Mouse (Mus musculus): Measurements from ENCODE around the gene BC025920. TPM values are rescaled to one million over a fixed set of nuclear protein-coding genes. Genes with fewer than 3 reads are reported as not detected.
"Not testable (repeated sequence)": the region's sequence is repeated elsewhere in the genome, so short reads cannot be mapped to it uniquely, and the experiment has no call there.

BC025920 gene
- polyA plus RNA-seq, 1 experiment from 2014 or later = 2.9 TPM

GRCm38 (mm10) chr10:81636338-81636737, 30.3 kb downstream of the BC025920 start:
- no peaks in the 10 kb centered on the region for H3K36me3 ChIP-seq
- H3K9me3 ChIP-seq = no peaks in the 10 kb centered on the region
- H3K27ac ChIP-seq = no peak overlapping the region
- no peak overlapping the region for H3K9ac ChIP-seq (replicated peaks)
- H3K27me3 ChIP-seq = peaks cover 19% of the 10 kb centered on the region; the same call in 1 of the 2 replicates
- no peak overlapping the region for H3K4me3 ChIP-seq (replicated peaks)
- WGBS = 17% methylated on average over 8 of the region's 8 CpGs
- H3K4me1 ChIP-seq (replicated peaks) = peaks cover 21% of the 10 kb centered on the region
- H3K4me2 ChIP-seq (replicated peaks) = no peak overlapping the region
- ATAC-seq = no peak

- Histone ChIP-seq H3K27me3 (peaks cover 16% of the 10 kb centered on the region; the same call in 1 of the 2 replicates), H3K9me3 (no peaks in the 10 kb centered on the region), H3K36me3 (no peaks in the 10 kb centered on the region), H3K9ac (replicated peaks) (0 out of 2 replicates have a peak overlapping the region, but pooled peaks have one; percentile 26), H3K4me2 (replicated peaks) (no peak overlapping the region), H3K27ac (no peak overlapping the region), H3K4me1 (replicated peaks) (peaks cover 34% of the 10 kb centered on the region), H3K4me3 (replicated peaks) (no peak overlapping the region)
- 82% methylated on average over 6 of the region's 6 CpGs for WGBS
- ATAC-seq = no peak
These were observed 32.0 kb downstream of the BC025920 start for GRCm38 (mm10) chr10:81638101-81638500.

- not testable (repeated sequence) for H3K27ac ChIP-seq; H3K4me3 ChIP-seq (replicated peaks); H3K9ac ChIP-seq (replicated peaks); H3K9me3 ChIP-seq; ATAC-seq; H3K4me2 ChIP-seq (replicated peaks); H3K27me3 ChIP-seq; H3K36me3 ChIP-seq
- peaks cover 29% of the 10 kb centered on the region for H3K4me1 ChIP-seq (replicated peaks)
- WGBS = 36% methylated on average over 4 of the region's 4 CpGs
These were observed 34.8 kb downstream of the BC025920 start for GRCm38 (mm10) chr10:81640825-81641224.

GRCm38 (mm10) chr10:81641566-81641965, 35.5 kb downstream of the BC025920 start:
- no peak overlapping the region; the same call in 1 of the 2 replicates for H3K4me3 ChIP-seq (replicated peaks)
- no peak overlapping the region for H3K27ac ChIP-seq
- peak overlapping the region; percentile 95 for H3K9ac ChIP-seq (replicated peaks)
- no peak for ATAC-seq
- 0 out of 2 replicates have a peak, but pooled peaks cover under 1% of the 10 kb centered on the region for H3K27me3 ChIP-seq
- 86% methylated on average over 2 of the region's 2 CpGs for WGBS
- H3K36me3 ChIP-seq = no peaks in the 10 kb centered on the region
- H3K4me2 ChIP-seq (replicated peaks) = peak overlapping the region; percentile 92; the same call in 1 of the 2 replicates
- H3K9me3 ChIP-seq = no peaks in the 10 kb centered on the region
- peaks cover 29% of the 10 kb centered on the region for H3K4me1 ChIP-seq (replicated peaks)

- ATAC-seq = no peak
- peak overlapping the region; percentile 92 for H3K4me2 ChIP-seq (replicated peaks)
- H3K27me3 ChIP-seq = 0 out of 2 replicates have a peak, but pooled peaks cover 3% of the 10 kb centered on the region
- H3K9ac ChIP-seq (replicated peaks) = peak overlapping the region; percentile 95
- peak overlapping the region; percentile 96; the same call in 1 of the 2 replicates for H3K27ac ChIP-seq
- H3K36me3 ChIP-seq = no peaks in the 10 kb centered on the region
- 80% methylated on average over 8 of the region's 8 CpGs for WGBS
- no peaks in the 10 kb centered on the region for H3K9me3 ChIP-seq
- peaks cover 29% of the 10 kb centered on the region for H3K4me1 ChIP-seq (replicated peaks)
- H3K4me3 ChIP-seq (replicated peaks) = peak overlapping the region; percentile 71
These were observed 36.0 kb downstream of the BC025920 start for GRCm38 (mm10) chr10:81641978-81642647.

- H3K27me3 ChIP-seq = 0 out of 2 replicates have a peak, but pooled peaks cover 3% of the 10 kb centered on the region
- no peak for ATAC-seq
- peak overlapping the region; percentile 95 for H3K9ac ChIP-seq (replicated peaks)
- H3K9me3 ChIP-seq = no peaks in the 10 kb centered on the region
- H3K4me1 ChIP-seq (replicated peaks) = peaks cover 29% of the 10 kb centered on the region
- peak overlapping the region; percentile 92 for H3K4me2 ChIP-seq (replicated peaks)
- H3K27ac ChIP-seq = peak overlapping the region; percentile 96
- H3K4me3 ChIP-seq (replicated peaks) = peak overlapping the region; percentile 71
- 21% methylated on average over 24 of the region's 24 CpGs for WGBS
- H3K36me3 ChIP-seq = no peaks in the 10 kb centered on the region
These were observed 36.8 kb downstream of the BC025920 start for GRCm38 (mm10) chr10:81642648-81643448.

- peaks cover 29% of the 10 kb centered on the region for H3K4me1 ChIP-seq (replicated peaks)
- 0 out of 2 replicates have a peak, but pooled peaks cover 3% of the 10 kb centered on the region for H3K27me3 ChIP-seq
- peak overlapping the region; percentile 96 for H3K27ac ChIP-seq
- no peaks in the 10 kb centered on the region for H3K36me3 ChIP-seq
- H3K9me3 ChIP-seq = no peaks in the 10 kb centered on the region
- H3K9ac ChIP-seq (replicated peaks) = peak overlapping the region; percentile 95
- H3K4me2 ChIP-seq (replicated peaks) = peak overlapping the region; percentile 92
- under 1% methylated on average over 75 of the region's 75 CpGs for WGBS
- peak; percentile 91 for ATAC-seq
- peak overlapping the region; percentile 71 for H3K4me3 ChIP-seq (replicated peaks)
These were observed 37.5 kb downstream of the BC025920 start for GRCm38 (mm10) chr10:81643449-81644055.

GRCm38 (mm10) chr10:81644162-81644561, 38.1 kb downstream of the BC025920 start:
- Histone ChIP-seq H3K9me3 (no peaks in the 10 kb centered on the region), H3K4me3 (replicated peaks) (peak overlapping the region; percentile 71), H3K9ac (replicated peaks) (peak overlapping the region; percentile 95), H3K27me3 (0 out of 2 replicates have a peak, but pooled peaks cover 3% of the 10 kb centered on the region), H3K4me2 (replicated peaks) (peak overlapping the region; percentile 92), H3K36me3 (no peaks in the 10 kb centered on the region), H3K4me1 (replicated peaks) (peaks cover 29% of the 10 kb centered on the region), H3K27ac (peak overlapping the region; percentile 96)
- 50% methylated on average over 2 of the region's 2 CpGs for WGBS
- ATAC-seq = peak; percentile 16; the same call in 1 of the 2 replicates

- ATAC-seq = no peak
- 91% methylated on average over 18 of the region's 18 CpGs for WGBS
- Histone ChIP-seq H3K36me3 (no peaks in the 10 kb centered on the region), H3K27ac (no peak overlapping the region), H3K4me1 (replicated peaks) (peaks cover 29% of the 10 kb centered on the region), H3K9ac (replicated peaks) (no peak overlapping the region), H3K9me3 (no peaks in the 10 kb centered on the region), H3K4me3 (replicated peaks) (no peak overlapping the region), H3K4me2 (replicated peaks) (no peak overlapping the region), H3K27me3 (0 out of 2 replicates have a peak, but pooled peaks cover 3% of the 10 kb centered on the region)
These were observed 38.6 kb downstream of the BC025920 start for GRCm38 (mm10) chr10:81644716-81645115.

GRCm38 (mm10) chr10:81645391-81645790, 39.3 kb downstream of the BC025920 start:
- WGBS = 87% methylated on average over 4 of the region's 4 CpGs
- Histone ChIP-seq H3K4me2 (replicated peaks) (no peak overlapping the region), H3K9me3 (no peaks in the 10 kb centered on the region), H3K9ac (replicated peaks) (no peak overlapping the region), H3K4me3 (replicated peaks) (no peak overlapping the region), H3K4me1 (replicated peaks) (peaks cover 34% of the 10 kb centered on the region), H3K27me3 (0 out of 2 replicates have a peak, but pooled peaks cover 3% of the 10 kb centered on the region), H3K27ac (no peak overlapping the region), H3K36me3 (no peaks in the 10 kb centered on the region; the same call in 1 of the 2 replicates)
- ATAC-seq = no peak

- Histone ChIP-seq H3K36me3 (peaks cover 7% of the 10 kb centered on the region), H3K9me3 (no peaks in the 10 kb centered on the region), H3K4me1 (replicated peaks) (peaks cover 31% of the 10 kb centered on the region), H3K4me2 (replicated peaks) (no peak overlapping the region), H3K4me3 (replicated peaks) (no peak overlapping the region), H3K27ac (no peak overlapping the region), H3K9ac (replicated peaks) (no peak overlapping the region), H3K27me3 (0 out of 2 replicates have a peak, but pooled peaks cover 3% of the 10 kb centered on the region)
- 78% methylated on average over 7 of the region's 7 CpGs for WGBS
- ATAC-seq = no peak
These were observed 40.0 kb downstream of the BC025920 start for GRCm38 (mm10) chr10:81646015-81646555.

Measured in midbrain, embryonic 13.5 days (tissue).